Mouse (Mus musculus): ENCODE data around the gene Enkd1. TPM values are rescaled to one million over a fixed set of nuclear protein-coding genes. Genes with fewer than 3 reads are reported as not detected.

Gene Enkd1
- total RNA-seq, 2 experiments from 2014 or later: 8.2 to 9.9 TPM

GRCm38 (mm10) chr8:105702731-105703415 lies 5.1 kb downstream of the Enkd1 start:
- DNase-seq (ENCODE audit: extremely low spot score in 1 of 2, low spot score in 1 of 2): no peak

- DNase-seq (ENCODE audit: extremely low spot score in 1 of 2, low spot score in 1 of 2): no peak
Observed at GRCm38 (mm10) chr8:105702001-105702401, 6.0 kb downstream of the Enkd1 start.

- DNase-seq (ENCODE audit: extremely low spot score in 1 of 2, low spot score in 1 of 2): peak; percentile 95
Observed at GRCm38 (mm10) chr8:105700966-105701824, 6.8 kb downstream of the Enkd1 start, which contains the start of the genes Acd and Pard6a. Gene Acd, minus strand, starts transcription at chr8:105701102. Gene Pard6a, plus strand, starts transcription at chr8:105701148.

- peak in 1 of 2 experiments; percentile 42 for DNase-seq (ENCODE audit: extremely low spot score in 1 of 2, low spot score in 1 of 2)
Observed at GRCm38 (mm10) chr8:105700566-105700965, 7.4 kb downstream of the Enkd1 start.

- DNase-seq (ENCODE audit: extremely low spot score in 1 of 2, low spot score in 1 of 2): no peak
Observed at GRCm38 (mm10) chr8:105699488-105700215, 8.4 kb downstream of the Enkd1 start.

GRCm38 (mm10) chr8:105698734-105699133 lies 9.3 kb downstream of the Enkd1 start:
- DNase-seq (ENCODE audit: extremely low spot score in 1 of 2, low spot score in 1 of 2): no peak

GRCm38 (mm10) chr8:105697196-105697780 lies 10.7 kb downstream of the Enkd1 start:
- DNase-seq (ENCODE audit: extremely low spot score in 1 of 2, low spot score in 1 of 2): no peak

- DNase-seq (ENCODE audit: extremely low spot score in 1 of 2, low spot score in 1 of 2): no peak
Observed at GRCm38 (mm10) chr8:105695080-105695780, 12.8 kb downstream of the Enkd1 start.

GRCm38 (mm10) chr8:105694051-105694799 lies 13.8 kb downstream of the Enkd1 start:
- peak in 1 of 2 experiments; percentile 36 for DNase-seq (ENCODE audit: extremely low spot score in 1 of 2, low spot score in 1 of 2)

GRCm38 (mm10) chr8:105693648-105694047 lies 14.4 kb downstream of the Enkd1 start:
- DNase-seq (ENCODE audit: extremely low spot score in 1 of 2, low spot score in 1 of 2): peak; percentile 55 to 82

GRCm38 (mm10) chr8:105692449-105693182 lies 15.4 kb downstream of the Enkd1 start:
- DNase-seq (ENCODE audit: extremely low spot score in 1 of 2, low spot score in 1 of 2): no peak

GRCm38 (mm10) chr8:105690978-105691377 lies 17.0 kb downstream of the Enkd1 start:
- DNase-seq (ENCODE audit: extremely low spot score in 1 of 2, low spot score in 1 of 2): no peak

GRCm38 (mm10) chr8:105689983-105690360 lies 18.0 kb downstream of the Enkd1 start:
- no peak for DNase-seq (ENCODE audit: extremely low spot score in 1 of 2, low spot score in 1 of 2)

- no peak for DNase-seq (ENCODE audit: extremely low spot score in 1 of 2, low spot score in 1 of 2)
Observed at GRCm38 (mm10) chr8:105689256-105689982, 18.6 kb downstream of the Enkd1 start.

- DNase-seq (ENCODE audit: extremely low spot score in 1 of 2, low spot score in 1 of 2): no peak
Observed at GRCm38 (mm10) chr8:105688242-105688752, 19.7 kb downstream of the Enkd1 start.

GRCm38 (mm10) chr8:105687512-105687911 lies 20.5 kb downstream of the Enkd1 start:
- DNase-seq (ENCODE audit: extremely low spot score in 1 of 2, low spot score in 1 of 2): no peak

GRCm38 (mm10) chr8:105686551-105686950 lies 21.5 kb downstream of the Enkd1 start:
- no peak for DNase-seq (ENCODE audit: extremely low spot score in 1 of 2, low spot score in 1 of 2)

Measured in layer of hippocampus, postnatal 25 days (tissue).